Mouse (Mus musculus) neural tube, embryonic 13.5 days (tissue): Measurements from ENCODE around the gene 4430402I18Rik. TPM values are rescaled to one million over a fixed set of nuclear protein-coding genes. Genes with fewer than 3 reads are reported as not detected.

Experiments used
- ATAC-seq: fragments of 200-750 bp; cut with Nextera tagmentation; 2 replicates; pipeline ENCODE4 v1.8.0; 2017; ENCODE audit warnings: low read depth, mild to moderate bottlenecking, moderate TSS enrichment, moderate library complexity
- H3K27ac ChIP-seq: fragments of 300-500 bp; sonication (generic); replicated peaks from 2 replicates; pipeline ENCODE4 v1.5.1; 2015; ENCODE audit warnings: moderate library complexity, mild to moderate bottlenecking, inconsistent platforms
- H3K27me3 ChIP-seq: fragments of 300-500 bp; sonication (generic); 2 replicates; pipeline ENCODE4 v1.6.1; 2015; ENCODE audit warnings: mild to moderate bottlenecking, inconsistent platforms
- H3K36me3 ChIP-seq: fragments of 300-500 bp; sonication (generic); 2 replicates; pipeline ENCODE4 v1.6.1; 2015; ENCODE audit warnings: mild to moderate bottlenecking, inconsistent platforms
- H3K4me1 ChIP-seq: fragments of 300-500 bp; sonication (generic); replicated peaks from 2 replicates; pipeline ENCODE4 v1.6.1; 2015; ENCODE audit warnings: inconsistent platforms
- H3K4me2 ChIP-seq: fragments of 300-500 bp; sonication (generic); 2 replicates; pipeline ENCODE4 v1.6.1; 2015; ENCODE audit warnings: inconsistent platforms, mild to moderate bottlenecking, moderate library complexity
- H3K4me3 ChIP-seq: fragments of 300-500 bp; sonication (generic); 2 replicates; pipeline ENCODE4 v1.5.1; 2015; ENCODE audit warnings: mild to moderate bottlenecking, inconsistent platforms
- H3K9ac ChIP-seq: fragments of 300-500 bp; sonication (generic); 2 replicates; pipeline ENCODE4 v1.6.1; 2015; ENCODE audit warnings: moderate library complexity, mild to moderate bottlenecking, inconsistent platforms
- H3K9me3 ChIP-seq: fragments of 300-500 bp; sonication (generic); 2 replicates; pipeline ENCODE4 v1.6.1; 2016; ENCODE audit warnings: inconsistent platforms
- WGBS: fragments of 180-500 bp; shearing (Covaris S2); methylation state at CpG from one replicate; pipeline ENCODE4 v1.1.7; 2015; 5-methylcytosine and 5-hydroxymethylcytosine counted together
- polyA plus RNA-seq: library from polyadenylated mRNA; unstranded; fragments of >200 nt; fragmentation: Nextera tagmentation; extraction: Ambion mirVana; gene quantifications from 2 replicates; pipeline ENCODE4 v1.2.1, GENCODE M21; 2015

The 4430402I18Rik gene
- polyA plus RNA-seq, 1 experiment from 2014 or later, result 0.80 TPM

DNA sequence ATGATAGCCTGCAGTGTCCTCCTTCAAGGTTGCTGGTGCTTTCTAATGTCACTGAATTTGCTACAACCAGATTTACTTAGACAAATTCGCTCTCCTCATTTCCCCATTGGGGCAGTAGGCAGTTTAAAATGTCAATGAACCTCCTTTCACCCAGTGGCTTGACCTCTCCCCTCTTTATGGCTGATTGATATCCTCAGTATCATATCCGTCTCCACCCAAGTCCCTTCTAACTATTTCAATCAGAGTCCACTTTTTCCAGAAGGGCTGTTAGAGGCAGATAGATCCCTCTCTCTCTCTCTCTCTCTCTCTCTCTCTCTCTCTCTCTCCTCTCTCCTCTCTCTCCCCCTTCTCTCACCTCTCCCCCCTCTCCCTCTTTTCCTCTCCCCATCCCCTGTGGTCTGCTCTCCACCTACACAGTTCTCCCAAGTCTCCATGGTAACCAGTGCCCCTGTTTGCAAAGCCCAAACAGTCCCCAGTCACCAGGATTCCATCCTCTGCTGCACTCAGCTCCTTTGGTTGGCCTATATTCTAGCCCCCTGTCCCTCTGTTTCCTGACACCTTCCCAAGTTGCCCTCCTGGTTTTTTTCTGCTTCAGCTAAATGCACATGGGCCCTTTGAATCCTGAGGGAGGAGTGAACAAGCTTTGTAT lies 51.9 kb downstream of the 4430402I18Rik start:
- no peak for ATAC-seq
- no peaks in the 10 kb centered on the region for H3K27me3 ChIP-seq
- 61% methylated on average over 2 of the region's 2 CpGs for WGBS

DNA sequence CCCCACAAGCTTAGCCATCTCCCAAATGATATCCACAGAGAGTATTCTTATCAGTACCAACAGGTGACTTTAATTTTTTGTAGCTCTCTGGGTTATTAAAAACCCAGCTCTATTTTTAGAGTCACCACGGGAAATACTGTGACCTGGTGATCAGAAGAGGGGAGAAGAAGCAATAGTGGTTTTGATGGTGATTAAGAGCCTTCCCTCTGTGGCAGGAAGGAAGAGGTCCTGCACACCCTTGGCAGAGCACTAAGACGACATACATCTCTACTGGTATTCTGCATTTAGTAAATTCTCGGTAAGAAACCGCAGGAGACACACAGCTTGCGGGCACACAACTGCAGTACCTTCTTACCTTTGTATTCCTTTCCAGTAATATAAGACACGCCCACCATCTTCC lies 53.0 kb downstream of the 4430402I18Rik start:
- no peak overlapping the region for H3K4me3 ChIP-seq
- no peak overlapping the region for H3K27ac ChIP-seq
- no peaks in the 10 kb centered on the region; the same call in 1 of the 2 replicates for H3K4me1 ChIP-seq
- WGBS, result 84% methylated on average over 6 of the region's 6 CpGs
- H3K9ac ChIP-seq, result no peak overlapping the region
- no peaks in the 10 kb centered on the region for H3K9me3 ChIP-seq
- peaks cover 7% of the 10 kb centered on the region; the same call in 1 of the 2 replicates for H3K36me3 ChIP-seq
- H3K27me3 ChIP-seq, result no peaks in the 10 kb centered on the region
- ATAC-seq, result no peak
- H3K4me2 ChIP-seq, result no peak overlapping the region

More for the DNA sequence above, 51.9 kb downstream of the 4430402I18Rik start:
- no peak overlapping the region for H3K9ac ChIP-seq
- H3K9me3 ChIP-seq, result no peaks in the 10 kb centered on the region
- no peak overlapping the region for H3K4me3 ChIP-seq
- no peaks in the 10 kb centered on the region; the same call in 1 of the 2 replicates for H3K4me1 ChIP-seq
- no peak overlapping the region for H3K4me2 ChIP-seq
- H3K36me3 ChIP-seq, result peaks cover 7% of the 10 kb centered on the region; the same call in 1 of the 2 replicates
- no peak overlapping the region for H3K27ac ChIP-seq

DNA sequence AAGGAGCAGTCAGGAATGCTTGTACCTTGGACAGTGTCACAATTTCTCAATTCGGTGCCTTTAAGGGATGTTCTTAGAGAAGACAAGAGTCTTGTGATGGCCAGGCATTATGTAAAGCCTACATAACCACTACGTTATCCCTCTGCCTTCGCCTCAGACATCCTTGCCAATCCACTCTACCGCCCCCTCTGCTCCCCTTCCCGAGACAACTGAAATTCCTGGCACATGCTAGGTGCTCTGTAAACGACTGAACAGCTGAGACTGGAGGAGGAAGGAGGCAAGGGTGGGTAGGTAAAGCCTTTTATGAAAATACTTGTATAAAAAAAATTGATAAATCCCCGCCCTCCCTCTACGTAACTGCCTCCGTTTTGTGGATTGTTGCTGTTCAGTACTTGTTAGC lies 58.9 kb downstream of the 4430402I18Rik start:
- no peak overlapping the region for H3K27ac ChIP-seq
- no peak overlapping the region for H3K4me2 ChIP-seq
- ATAC-seq, result no peak
- H3K4me1 ChIP-seq, result no peaks in the 10 kb centered on the region
- peaks cover 25% of the 10 kb centered on the region for H3K36me3 ChIP-seq
- no peak overlapping the region for H3K4me3 ChIP-seq
- H3K9me3 ChIP-seq, result no peaks in the 10 kb centered on the region
- 85% methylated on average over 9 of the region's 9 CpGs for WGBS
- H3K9ac ChIP-seq, result no peak overlapping the region
- H3K27me3 ChIP-seq, result no peaks in the 10 kb centered on the region

DNA sequence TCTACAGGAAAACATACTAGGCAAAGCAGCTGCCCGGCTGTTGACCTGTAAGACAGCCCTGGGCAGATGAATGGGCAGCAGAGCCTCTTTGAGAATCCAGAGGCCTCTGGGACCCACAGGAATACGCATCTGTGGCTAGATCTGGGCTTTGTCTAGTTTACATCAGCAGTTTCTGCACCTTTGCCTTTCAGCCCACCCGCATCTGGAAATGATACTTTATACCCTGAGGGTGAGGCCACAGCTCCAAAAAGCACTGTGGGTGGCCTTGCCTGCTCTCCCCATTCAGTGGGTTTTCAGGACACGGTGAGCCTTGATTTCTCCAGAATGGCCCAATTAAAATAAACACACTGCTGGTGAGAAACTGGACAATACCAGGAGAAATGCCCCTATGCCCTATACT lies 59.4 kb downstream of the 4430402I18Rik start:
- no peaks in the 10 kb centered on the region for H3K4me1 ChIP-seq
- H3K9ac ChIP-seq, result no peak overlapping the region
- H3K27ac ChIP-seq, result no peak overlapping the region
- H3K27me3 ChIP-seq, result no peaks in the 10 kb centered on the region
- no peak for ATAC-seq
- H3K36me3 ChIP-seq, result peaks cover 21% of the 10 kb centered on the region
- 49% methylated on average over 4 of the region's 4 CpGs for WGBS
- no peaks in the 10 kb centered on the region for H3K9me3 ChIP-seq
- no peak overlapping the region for H3K4me2 ChIP-seq
- no peak overlapping the region for H3K4me3 ChIP-seq

DNA sequence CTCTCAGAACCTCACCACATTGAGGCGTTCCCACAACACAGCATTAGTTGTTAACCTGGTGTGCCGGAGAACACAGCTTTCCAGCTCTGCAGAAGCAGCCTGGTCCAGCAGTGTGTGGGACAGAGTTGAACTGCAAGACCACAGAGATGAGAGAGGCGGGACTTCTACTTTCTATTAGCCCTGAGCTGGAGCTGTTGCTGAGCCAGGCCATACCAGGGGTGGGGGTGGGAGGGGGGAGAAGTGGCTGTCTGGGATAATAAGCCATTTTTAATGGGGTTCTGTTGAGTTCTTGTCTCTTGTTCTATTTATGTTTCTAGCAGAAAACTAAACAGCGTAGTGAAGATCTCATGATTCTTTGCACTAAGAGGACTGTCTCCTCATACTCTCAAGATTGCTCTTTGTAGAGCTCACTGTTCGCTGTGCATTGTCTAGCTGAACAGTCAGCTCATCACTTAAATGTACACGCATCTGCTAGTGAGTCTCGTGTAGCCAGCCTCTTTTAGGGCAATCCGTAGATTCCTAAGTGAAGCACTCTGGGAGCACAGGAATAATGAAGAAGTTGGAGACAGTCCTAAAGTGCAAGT lies 64.0 kb downstream of the 4430402I18Rik start:
- no peaks in the 10 kb centered on the region for H3K9me3 ChIP-seq
- ATAC-seq, result no peak
- no peak overlapping the region for H3K9ac ChIP-seq
- no peak overlapping the region for H3K4me3 ChIP-seq
- no peak overlapping the region for H3K27ac ChIP-seq
- no peaks in the 10 kb centered on the region for H3K27me3 ChIP-seq
- no peak overlapping the region for H3K4me2 ChIP-seq
- peaks cover 12% of the 10 kb centered on the region for H3K4me1 ChIP-seq
- H3K36me3 ChIP-seq, result peaks cover 18% of the 10 kb centered on the region
- WGBS, result 88% methylated on average over 8 of the region's 8 CpGs

DNA sequence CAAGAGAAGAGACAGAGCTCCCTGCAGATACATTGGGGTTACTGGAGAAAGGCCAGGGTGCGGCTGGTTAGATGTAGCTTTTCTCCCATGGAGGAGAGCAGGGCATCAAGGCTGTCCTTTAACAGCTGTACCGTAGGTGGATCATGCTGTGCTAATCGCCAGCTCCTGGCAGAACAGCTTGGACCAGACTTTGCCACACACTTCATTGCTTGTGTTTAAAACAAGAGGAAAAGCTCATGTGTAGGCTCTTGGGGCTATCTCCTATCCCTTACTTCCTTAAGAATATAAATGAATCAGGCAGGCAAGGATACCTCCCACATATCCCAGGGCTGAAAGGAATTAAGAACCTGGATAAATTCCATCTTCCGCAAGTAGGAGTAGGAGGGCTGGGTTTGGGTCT lies 64.8 kb downstream of the 4430402I18Rik start:
- Histone ChIP-seq H3K9me3 (no peaks in the 10 kb centered on the region), H3K4me3 (no peak overlapping the region), H3K27me3 (no peaks in the 10 kb centered on the region), H3K27ac (peak overlapping the region; percentile 74), H3K9ac (no peak overlapping the region), H3K4me2 (no peak overlapping the region), H3K4me1 (peaks cover 12% of the 10 kb centered on the region), H3K36me3 (peaks cover 18% of the 10 kb centered on the region)
- ATAC-seq, result 0 out of 2 replicates have a peak, but pooled peaks have one; percentile 23
- 81% methylated on average over 4 of the region's 4 CpGs for WGBS

DNA sequence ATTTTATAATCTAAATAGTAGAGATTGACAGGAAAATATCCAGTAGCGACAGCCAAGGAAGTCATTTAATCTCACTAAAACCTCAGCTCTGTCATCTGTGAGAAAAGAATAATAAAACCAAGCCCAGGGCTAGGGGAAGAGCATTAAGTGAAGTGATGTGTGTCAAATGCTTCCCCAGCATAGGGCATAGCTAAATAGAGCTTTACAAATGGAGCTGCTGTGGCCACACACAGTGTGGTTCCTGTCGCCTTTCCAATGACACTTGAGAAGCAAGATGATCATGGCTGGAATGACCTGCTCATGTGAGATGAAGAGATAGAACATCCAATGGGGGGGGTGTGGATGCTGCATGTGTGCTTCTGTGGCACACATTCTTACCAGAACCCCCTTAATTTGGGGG lies 65.5 kb downstream of the 4430402I18Rik start:
- 32% methylated on average over 2 of the region's 2 CpGs for WGBS
- Histone ChIP-seq H3K4me3 (no peak overlapping the region), H3K9me3 (no peaks in the 10 kb centered on the region), H3K27me3 (no peaks in the 10 kb centered on the region), H3K9ac (no peak overlapping the region), H3K27ac (peak overlapping the region; percentile 74), H3K4me1 (peaks cover 12% of the 10 kb centered on the region), H3K4me2 (no peak overlapping the region), H3K36me3 (peaks cover 18% of the 10 kb centered on the region)
- peak; percentile 80 for ATAC-seq

DNA sequence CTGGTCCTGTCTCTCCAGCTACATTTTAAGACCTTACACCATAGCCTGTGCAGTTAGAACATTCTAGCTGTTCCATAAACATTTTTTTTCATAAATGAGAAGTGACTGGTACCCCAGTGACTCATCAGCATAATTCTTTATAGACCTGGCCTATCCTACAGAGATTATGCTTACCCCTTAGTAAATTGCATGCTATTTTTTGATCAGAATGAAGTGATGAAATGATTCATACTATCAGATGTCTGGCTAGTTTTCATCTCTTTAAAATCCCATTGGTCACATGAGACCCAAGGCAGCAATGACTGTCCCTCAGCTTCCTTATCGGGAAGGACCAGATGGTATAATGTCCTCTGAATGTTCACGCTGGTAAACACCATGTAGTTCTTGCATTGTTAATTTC lies 66.8 kb downstream of the 4430402I18Rik start:
- WGBS, result 81% methylated on average over 2 of the region's 2 CpGs

DNA sequence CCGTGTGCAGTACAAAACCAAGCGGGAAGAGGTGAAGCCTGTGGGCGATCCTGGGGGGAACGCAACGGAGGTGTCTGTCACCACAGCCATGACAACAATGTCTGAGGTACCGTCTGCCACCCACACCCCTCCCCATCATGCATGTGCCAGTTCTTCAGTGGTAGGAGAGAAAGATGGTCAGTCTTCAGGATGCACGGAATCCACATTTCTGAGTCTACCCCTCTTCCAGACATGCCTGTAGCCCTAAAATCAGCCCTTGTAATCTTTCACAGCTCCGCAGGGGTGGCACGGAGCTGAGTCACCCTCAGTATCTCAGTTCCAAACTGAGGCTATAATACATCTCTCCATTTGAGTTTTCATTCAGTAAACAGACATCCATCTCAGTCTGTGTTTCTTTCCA lies 70.1 kb downstream of the 4430402I18Rik start:
- Histone ChIP-seq H3K9me3 (no peaks in the 10 kb centered on the region), H3K9ac (no peak overlapping the region), H3K4me2 (no peak overlapping the region), H3K27me3 (no peaks in the 10 kb centered on the region), H3K27ac (no peak overlapping the region), H3K36me3 (no peaks in the 10 kb centered on the region), H3K4me1 (peaks cover 25% of the 10 kb centered on the region), H3K4me3 (no peak overlapping the region)
- ATAC-seq, result no peak
- 82% methylated on average over 9 of the region's 9 CpGs for WGBS

More for the DNA sequence above, 66.8 kb downstream of the 4430402I18Rik start:
- no peaks in the 10 kb centered on the region for H3K27me3 ChIP-seq
- H3K9me3 ChIP-seq, result no peaks in the 10 kb centered on the region
- no peak overlapping the region for H3K4me3 ChIP-seq
- no peak overlapping the region for H3K27ac ChIP-seq
- H3K36me3 ChIP-seq, result peaks cover 8% of the 10 kb centered on the region; the same call in 1 of the 2 replicates
- ATAC-seq, result no peak
- H3K9ac ChIP-seq, result no peak overlapping the region
- no peak overlapping the region for H3K4me2 ChIP-seq
- H3K4me1 ChIP-seq, result peaks cover 16% of the 10 kb centered on the region

DNA sequence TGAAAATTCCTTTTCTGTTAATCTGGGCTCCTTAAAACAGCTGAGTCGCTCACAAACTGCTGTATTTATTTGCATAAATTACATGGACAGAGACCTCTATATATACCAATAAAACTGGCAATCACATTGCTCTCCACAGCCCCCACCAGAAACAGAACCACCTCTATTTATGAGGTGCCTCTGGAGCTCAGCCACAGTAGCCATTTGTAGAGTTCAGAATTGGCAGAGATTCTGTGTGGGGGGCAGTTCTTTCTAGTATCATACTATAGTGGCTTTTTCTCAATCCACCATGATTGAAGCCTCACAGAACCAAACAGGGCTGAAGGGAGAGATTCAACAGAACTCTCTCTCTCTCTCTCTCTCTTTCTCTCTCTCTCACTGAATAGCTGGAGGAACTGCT lies 71.0 kb downstream of the 4430402I18Rik start:
- ATAC-seq, result no peak
- Histone ChIP-seq H3K9ac (no peak overlapping the region), H3K9me3 (no peaks in the 10 kb centered on the region), H3K4me1 (peaks cover 24% of the 10 kb centered on the region), H3K27me3 (no peaks in the 10 kb centered on the region), H3K4me2 (no peak overlapping the region), H3K27ac (no peak overlapping the region), H3K36me3 (no peaks in the 10 kb centered on the region), H3K4me3 (no peak overlapping the region)
- WGBS, result 43% methylated on average over 1 of the region's 1 CpGs

DNA sequence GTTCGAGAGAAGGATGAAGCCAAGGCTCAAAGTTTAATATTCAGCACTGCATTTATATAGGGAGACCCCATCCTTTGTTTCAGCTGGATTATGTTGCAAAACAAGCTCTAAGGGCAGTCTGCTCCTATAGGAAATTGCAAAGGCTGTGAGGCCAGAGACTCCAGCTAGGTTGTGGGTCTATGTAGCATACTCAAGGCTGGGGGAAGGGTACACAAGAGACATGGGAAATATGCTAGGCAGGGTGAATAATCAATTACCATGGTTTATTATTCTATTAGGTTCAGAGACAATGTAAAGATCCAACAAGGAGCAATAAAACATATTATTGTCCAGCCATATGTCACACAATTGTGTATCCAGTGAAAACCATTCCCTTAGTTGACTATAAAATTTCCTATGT lies 75.7 kb downstream of the 4430402I18Rik start:
- 61% methylated on average over 1 of the region's 1 CpGs for WGBS
- H3K4me1 ChIP-seq, result peaks cover 26% of the 10 kb centered on the region
- no peak overlapping the region for H3K9ac ChIP-seq
- no peaks in the 10 kb centered on the region for H3K9me3 ChIP-seq
- H3K27ac ChIP-seq, result no peak overlapping the region
- no peak overlapping the region for H3K4me2 ChIP-seq
- H3K27me3 ChIP-seq, result no peaks in the 10 kb centered on the region
- no peak overlapping the region for H3K4me3 ChIP-seq
- 0 out of 2 replicates have a peak, but pooled peaks have one; percentile 61 for ATAC-seq
- H3K36me3 ChIP-seq, result no peaks in the 10 kb centered on the region

DNA sequence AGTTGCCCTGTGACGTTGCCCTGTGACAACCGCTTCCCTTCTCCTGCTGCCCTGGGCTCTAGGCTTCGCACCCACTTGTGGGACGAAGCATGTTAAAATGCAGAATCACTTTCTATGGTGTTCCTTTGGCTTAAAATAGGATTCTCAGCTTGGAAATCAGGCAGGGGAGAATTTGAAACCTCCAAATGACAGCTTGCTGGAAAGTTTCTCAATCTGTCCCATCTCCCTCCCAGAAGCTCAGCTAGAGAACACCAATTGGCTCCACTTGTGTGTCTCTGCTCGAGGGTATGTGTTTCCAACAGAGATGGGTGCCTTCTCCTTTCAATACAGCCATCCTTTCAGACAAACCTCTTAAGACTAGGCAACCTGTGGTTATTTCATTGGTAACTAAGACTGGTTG lies 76.4 kb downstream of the 4430402I18Rik start:
- H3K9ac ChIP-seq, result no peak overlapping the region
- ATAC-seq, result no peak
- H3K27ac ChIP-seq, result no peak overlapping the region
- no peaks in the 10 kb centered on the region for H3K27me3 ChIP-seq
- H3K4me2 ChIP-seq, result no peak overlapping the region
- 67% methylated on average over 5 of the region's 5 CpGs for WGBS
- H3K9me3 ChIP-seq, result no peaks in the 10 kb centered on the region
- H3K4me3 ChIP-seq, result no peak overlapping the region
- H3K4me1 ChIP-seq, result peaks cover 23% of the 10 kb centered on the region
- no peaks in the 10 kb centered on the region for H3K36me3 ChIP-seq
